Mouse (Mus musculus) hindlimb bud, embryonic 11.5 days (tissue): ENCODE measurements around the gene Mpi.

Experiments used
- DNase-seq: peaks from one replicate; pipeline ENCODE4 v3.0.0-alpha.2; 2012; ENCODE audit warnings: low read depth, low spot score; ENCODE audit errors: extremely low spot score

Gene Mpi

GRCm38 (mm10) chr9:57552139-57552887, at the start of gene Mpi:
Gene Mpi, minus strand, starts transcription at chr9:57552763.
- no peak for DNase-seq

GRCm38 (mm10) chr9:57602098-57602497, 49.5 kb upstream of the Mpi start:
- DNase-seq, result no peak

DNA sequence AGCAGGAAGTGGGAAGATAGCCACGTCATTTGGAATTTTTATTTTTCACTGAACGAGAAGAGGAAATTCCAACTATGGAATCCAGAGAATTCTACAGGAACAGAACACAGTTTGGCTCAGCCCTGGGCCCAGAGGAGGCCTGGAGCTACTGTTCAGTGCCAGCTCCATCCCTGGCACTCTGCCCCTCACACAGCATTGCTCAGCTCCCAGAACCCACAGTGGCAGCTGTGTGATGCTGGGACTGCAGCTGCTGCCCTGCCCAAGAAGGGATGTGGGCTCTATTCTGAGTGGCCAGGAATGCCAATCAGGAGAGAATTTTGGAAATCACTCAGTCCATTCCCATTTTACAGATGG, 48.8 kb upstream of the Mpi start:
- DNase-seq, result no peak

DNA sequence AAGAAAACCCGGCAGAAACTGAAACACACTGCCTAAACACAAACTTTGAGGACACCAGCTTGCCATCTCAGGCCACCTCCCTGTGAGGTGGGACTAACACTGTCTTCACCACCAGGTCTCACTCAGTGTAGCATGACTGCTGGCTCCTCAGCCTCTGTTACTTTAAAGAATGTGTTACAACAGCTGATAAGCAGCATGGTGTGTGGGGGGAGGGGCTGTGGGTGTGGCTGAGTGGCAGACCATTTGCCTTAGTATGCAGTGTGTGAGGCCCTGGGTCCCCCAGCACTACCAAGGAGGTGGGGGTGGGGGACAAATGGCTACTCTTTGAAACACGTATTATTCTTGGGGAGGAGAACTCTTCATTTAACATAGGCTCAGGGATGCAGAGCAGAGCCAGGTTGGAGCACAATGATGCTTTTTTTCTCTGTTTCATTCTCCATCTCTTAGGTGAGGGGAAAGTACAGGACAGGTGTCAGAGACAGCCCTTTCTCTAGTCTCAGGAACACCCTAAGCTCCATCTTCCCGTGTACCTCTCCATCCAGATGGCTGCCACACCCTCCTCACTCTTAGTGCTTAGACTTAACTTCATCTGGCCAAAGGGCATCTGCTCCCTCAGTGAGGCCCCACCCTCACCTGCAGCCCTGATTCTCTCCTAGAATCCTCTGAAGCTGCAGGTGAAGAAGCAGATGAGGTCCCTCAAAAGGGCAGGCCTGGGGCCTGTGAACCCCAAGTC, 48.2 kb upstream of the Mpi start:
- no peak for DNase-seq

DNA sequence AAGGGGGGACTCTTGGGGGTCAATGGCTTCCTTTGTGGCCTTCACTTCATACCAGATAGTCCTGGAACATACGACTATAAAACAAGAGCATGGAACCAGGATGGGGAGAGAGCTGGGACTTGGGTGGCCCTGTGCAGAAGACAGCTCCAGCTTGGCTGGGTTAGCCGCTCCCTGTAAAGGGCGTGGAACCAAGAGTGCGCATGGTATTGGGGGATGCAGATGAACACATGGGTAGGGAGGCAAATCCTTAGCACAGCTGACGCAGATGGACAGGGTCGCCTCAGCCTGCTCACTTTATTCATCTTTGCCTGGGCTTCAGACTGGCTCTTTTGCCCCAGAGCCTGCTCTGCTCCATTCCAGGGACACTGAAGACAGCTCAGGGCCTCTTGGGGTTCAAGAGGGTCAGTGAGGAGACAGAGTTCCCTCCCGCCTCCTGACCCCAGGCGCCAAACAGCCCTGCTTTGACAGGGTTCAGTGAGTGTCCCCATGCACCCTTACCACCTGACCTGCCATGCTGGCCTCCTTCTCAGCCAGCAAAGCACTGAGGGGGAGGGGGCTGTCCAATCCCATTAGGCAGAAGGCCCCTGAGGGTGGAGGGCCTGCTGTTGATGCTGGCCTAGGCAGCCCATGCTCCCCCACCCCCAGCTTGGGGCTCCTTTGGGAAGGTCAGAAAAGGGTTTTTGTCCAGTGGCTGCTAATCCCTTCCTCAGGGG, 46.4 kb upstream of the Mpi start:
- no peak for DNase-seq

GRCm38 (mm10) chr9:57597929-57598382, 45.4 kb upstream of the Mpi start:
- DNase-seq, result no peak

GRCm38 (mm10) chr9:57597265-57597664, 44.7 kb upstream of the Mpi start:
- no peak for DNase-seq

DNA sequence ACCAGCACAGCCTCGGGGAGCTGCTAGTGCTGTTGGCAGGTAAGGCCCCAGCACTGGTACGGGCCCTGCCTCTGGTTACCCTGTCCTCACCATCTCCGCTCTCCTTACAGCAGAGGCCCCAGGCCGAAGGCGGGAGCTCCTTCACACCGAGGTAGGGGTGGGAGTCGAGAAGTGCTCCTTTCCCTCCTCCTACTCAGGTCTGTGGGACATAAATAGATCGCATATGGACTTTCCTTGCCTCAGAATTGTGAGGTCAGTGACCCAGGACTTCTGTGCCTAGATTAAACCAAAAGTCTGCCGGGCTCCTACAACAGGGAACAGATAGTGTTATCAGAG, 41.6 kb upstream of the Mpi start:
- DNase-seq, result no peak

DNA sequence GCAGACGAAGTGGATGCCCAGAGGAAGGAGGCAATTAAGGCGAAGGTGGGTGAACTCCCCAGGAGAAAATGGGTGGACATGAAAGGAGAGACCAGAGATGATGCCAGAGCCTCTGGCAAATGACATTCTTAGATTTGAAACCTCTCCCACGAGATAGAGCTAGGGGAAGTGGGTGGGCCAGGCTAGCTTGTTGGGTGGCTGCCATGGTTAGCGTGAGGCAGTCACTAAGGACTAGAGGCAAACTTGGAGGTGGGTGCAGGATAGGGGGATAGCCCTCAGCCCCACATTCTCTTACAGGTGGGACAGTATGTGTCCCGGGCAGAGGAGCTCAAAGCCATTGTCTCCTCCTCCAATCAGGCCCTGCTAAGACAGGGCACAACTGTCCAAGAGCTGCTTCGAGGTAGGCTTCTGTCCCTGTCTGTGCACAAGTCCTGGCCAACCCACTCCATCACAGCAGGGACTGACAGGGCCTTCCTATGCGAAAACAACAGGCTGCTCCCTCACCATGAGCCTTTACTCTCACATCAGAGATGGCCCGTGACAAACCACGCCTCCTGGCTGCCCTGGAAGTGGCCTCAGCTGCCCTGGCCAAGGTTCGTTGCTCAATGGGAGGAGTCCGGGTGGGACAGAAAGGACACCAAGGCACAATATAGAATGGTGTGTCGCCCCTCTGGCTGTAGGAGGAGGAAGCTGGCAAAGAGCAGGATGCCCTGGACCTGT, 41.1 kb upstream of the Mpi start:
- no peak for DNase-seq

GRCm38 (mm10) chr9:57590726-57591125, 38.2 kb upstream of the Mpi start:
- no peak for DNase-seq

- no peak for DNase-seq
These were observed 36.9 kb upstream of the Mpi start, which contains the start of gene Ulk3 for GRCm38 (mm10) chr9:57589224-57590126. Gene Ulk3, plus strand, starts transcription at chr9:57589452.

- DNase-seq, result no peak
These were observed 32.4 kb upstream of the Mpi start for GRCm38 (mm10) chr9:57584991-57585390.

GRCm38 (mm10) chr9:57577144-57577849, 24.7 kb upstream of the Mpi start:
- DNase-seq, result no peak

DNA sequence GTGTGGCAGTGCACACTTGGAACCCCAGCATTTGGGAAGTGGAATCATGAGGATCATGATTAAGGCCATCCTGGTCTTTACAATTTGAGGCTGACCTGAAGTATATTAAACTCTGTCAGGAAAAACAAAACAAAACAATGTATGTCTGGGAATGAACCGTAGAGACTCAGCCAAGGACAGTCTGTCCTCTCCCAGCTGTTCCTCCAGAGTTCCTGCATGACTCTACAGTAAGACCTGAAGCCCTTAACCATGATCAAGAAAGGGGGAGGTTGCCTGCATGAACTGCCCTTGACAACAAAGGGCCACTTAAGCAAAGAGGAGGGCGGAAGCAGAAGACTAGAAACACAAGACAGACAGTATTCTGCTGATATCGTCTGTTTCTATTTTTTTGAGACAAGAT, 23.0 kb upstream of the Mpi start:
- DNase-seq, result no peak

DNA sequence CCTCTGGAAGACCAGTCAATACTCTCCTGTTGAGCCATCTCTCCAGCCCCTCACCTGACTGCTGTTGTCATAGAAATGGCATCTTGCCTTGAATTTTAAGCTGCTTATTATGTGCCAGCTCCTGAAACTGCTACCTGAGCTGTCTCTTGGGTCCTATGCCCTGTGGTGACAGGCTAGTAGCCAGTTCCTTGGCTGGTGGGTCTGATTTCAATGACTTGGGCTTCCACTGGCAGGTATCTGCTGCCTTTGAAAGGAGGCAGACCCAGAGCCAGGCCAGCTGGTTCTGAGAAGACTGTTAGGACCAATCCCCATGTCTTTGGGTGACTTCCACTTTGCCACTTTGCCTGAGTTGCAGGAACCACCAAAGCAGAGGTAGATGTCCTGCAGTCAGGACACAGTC, 21.8 kb upstream of the Mpi start:
- DNase-seq, result no peak

GRCm38 (mm10) chr9:57568500-57568899, 15.9 kb upstream of the Mpi start:
- DNase-seq, result no peak

DNA sequence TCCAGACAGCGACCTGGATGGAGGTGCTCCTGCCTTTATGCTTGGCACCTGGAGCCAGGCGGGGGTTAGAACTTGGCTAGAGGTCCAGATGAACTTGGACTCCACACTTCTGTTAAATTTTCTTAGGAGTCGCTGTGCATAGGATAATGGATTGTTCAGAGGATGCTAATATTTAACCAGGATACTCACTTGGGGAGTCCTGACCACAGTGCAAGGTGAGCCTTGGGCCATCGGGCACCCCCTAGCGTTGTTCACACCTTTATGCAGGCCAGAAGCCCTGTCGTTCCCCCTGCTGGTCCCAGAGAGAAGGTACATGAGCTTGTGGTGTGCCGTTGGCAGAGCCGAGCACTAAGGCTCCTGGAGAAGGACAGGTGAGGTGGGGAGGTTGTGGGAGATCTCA, 14.3 kb upstream of the Mpi start:
- DNase-seq, result no peak

DNA sequence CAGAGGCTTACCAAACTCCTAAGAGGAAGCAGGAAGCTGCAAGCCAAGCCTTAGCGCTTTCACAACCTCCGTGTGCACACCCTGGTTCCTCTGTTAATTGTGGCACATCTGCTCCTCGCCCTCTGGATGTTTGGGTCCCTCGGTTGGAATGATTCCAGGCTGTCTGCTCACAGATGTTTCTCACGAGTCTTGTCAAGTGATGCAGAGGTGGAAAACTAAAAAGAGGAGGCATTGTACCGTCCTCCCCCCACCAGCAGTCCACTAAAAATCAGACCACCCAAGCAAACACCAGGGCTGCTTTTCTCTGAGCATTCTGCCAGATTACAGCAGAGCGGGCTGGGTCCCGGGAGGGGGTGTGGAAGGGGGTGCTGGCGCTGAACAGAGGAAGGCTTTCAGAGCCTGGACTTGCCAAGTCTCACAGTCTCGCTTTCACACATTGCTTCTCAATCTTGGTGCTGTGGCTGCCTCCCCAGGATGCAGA, 13.2 kb upstream of the Mpi start:
- DNase-seq, result no peak

DNA sequence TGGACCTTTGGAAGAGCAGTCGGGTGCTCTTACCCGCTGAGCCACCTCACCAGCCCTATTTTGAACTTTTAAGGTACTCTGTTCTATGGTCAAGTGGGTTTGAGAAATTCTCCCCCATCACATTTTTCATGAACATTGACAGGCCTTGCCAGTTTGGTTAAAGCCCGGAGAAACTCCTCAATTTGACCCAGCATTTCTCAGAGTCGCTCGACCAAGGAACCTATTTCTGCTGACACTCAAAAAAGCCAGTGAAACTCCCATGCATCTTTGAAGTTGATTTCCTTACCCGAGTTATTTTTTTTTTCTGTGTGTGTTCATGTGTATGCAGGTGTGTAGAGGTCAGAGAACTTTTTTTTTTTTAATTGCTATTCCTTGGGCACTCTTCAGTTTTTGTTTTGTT, 12.0 kb upstream of the Mpi start:
- no peak for DNase-seq
